Mouse (Mus musculus) kidney, adult 11 months (tissue): ENCODE data around the gene Sec24a.
"Not testable (repeated sequence)": the region's sequence is repeated elsewhere in the genome, so short reads cannot be mapped to it uniquely, and the experiment has no call there.

Source experiments
- DNase-seq: peaks from one replicate; pipeline ENCODE4 v3.0.0; 2022

Sec24a gene

GRCm38 (mm10) chr11:51681324-51681975 lies 82.0 kb downstream of the Sec24a start:
- DNase-seq = peak; percentile 77

- no peak for DNase-seq
These were observed 84.0 kb downstream of the Sec24a start for GRCm38 (mm10) chr11:51679466-51679865.

DNA sequence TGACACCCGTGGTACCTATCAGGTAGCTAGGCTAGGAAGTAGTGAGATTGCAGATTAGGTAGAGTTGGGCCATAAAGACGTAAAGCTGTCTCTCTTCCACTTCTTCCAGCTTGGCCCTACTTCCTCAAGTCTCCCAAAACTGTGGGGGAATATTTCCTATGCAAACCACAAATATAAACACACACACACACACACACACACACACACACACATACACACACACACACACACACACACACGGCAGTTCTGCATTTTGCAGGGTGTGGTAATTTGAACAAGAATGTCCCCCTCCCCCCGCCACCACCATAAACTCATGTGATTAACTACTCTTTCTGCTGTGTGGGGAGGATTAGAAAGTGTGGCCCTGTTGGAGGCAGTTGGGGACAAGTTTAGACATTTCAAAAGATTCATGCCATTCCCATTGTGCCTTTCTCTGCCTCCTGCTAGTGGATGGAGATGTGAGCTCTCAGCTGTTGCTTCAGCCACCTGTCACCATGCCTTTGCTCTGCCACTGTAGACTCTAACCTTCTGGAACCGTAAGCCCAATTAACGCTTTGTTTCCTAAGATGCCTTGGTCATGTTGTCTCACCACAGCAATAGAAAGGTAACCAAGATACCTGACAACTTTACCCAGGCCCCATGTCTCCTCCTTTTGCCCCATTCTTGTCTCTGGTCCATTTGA lies 85.6 kb downstream of the Sec24a start:
- no peak for DNase-seq

GRCm38 (mm10) chr11:51675386-51675785 lies 88.0 kb downstream of the Sec24a start:
- no peak for DNase-seq

- peak; percentile 51 for DNase-seq
These were observed 90.1 kb downstream of the Sec24a start for GRCm38 (mm10) chr11:51673291-51673690.

DNA sequence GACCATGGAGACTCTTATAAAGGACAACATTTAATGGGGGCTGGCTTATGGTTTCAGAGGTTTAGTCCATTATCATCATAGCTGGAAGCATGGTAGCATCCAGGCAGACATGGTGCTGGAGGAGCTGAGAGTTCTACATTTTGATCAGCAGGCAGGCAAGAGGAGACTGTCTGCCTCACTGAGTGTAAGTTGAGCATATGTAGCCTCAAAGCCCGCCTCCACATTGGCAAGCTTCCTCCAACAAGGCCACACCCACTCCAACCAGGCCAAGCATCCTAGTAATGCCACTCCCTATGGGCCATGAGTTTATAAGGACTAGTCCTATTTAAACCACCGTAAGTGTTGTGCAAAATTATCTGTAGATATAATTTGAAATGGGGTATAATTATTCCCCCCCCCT lies 92.1 kb downstream of the Sec24a start:
- DNase-seq = no peak

DNA sequence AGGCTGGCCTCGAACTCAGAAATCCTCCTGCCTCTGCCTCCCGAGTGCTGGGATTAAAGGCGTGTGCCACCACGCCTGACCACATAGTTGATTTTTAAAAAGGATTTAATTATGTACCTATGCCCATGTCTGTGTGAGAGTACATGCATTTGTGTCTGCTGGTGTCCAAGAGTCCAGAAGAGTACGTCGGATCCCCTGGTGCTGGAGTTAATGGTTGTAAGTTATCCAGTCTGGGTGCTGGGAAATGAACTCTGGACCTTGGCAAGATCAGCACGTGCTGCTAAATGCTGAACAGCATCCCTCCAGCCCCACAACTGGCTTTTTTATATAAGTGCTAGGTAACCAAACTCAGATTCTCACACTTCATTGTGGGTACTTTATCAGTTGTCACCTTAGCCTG lies 92.6 kb downstream of the Sec24a start:
- no peak for DNase-seq

DNA sequence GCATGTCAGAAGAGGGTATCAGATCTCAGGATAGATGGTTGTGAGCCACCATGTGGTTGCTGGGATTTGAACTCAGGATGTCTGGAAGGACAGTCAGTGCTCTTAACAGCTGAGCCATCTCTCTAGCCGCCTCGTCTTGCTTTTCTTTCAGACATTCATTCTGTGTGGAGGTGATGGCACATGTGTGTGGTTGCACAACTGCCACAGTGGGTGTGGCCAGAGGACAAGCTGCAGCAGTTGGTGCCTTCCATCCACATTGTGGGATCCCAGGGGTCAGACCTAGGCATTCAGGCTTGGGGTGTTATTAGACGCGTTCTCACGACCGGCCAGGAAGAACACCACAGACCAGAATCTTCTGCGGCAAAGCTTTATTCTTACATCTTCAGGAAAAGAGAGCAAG lies 98.7 kb downstream of the Sec24a start:
- not testable (repeated sequence) for DNase-seq

DNA sequence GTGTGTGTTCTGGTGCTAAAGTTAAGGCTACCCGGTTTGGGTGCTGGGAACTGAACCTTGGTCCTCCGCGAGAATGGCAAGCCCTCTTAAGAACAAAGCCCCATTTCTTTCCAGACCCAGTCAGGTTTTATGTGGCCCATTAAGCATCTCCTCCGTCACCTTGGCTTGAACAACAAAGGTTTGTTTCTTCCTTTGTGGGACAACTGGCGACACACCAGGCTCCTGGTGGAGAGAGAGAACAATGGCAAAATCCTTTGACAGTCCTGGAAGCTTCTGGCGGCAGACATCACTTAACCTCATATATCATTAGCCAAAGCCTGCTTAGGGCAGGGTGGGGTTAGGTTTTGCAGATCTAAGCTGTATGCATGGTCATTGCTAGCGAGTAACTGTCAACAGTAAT lies 100.8 kb downstream of the Sec24a start:
- DNase-seq = no peak

GRCm38 (mm10) chr11:51661867-51662365 lies 101.5 kb downstream of the Sec24a start:
- no peak for DNase-seq

GRCm38 (mm10) chr11:51658705-51659104 lies 104.7 kb downstream of the Sec24a start:
- DNase-seq = peak; percentile 95

DNA sequence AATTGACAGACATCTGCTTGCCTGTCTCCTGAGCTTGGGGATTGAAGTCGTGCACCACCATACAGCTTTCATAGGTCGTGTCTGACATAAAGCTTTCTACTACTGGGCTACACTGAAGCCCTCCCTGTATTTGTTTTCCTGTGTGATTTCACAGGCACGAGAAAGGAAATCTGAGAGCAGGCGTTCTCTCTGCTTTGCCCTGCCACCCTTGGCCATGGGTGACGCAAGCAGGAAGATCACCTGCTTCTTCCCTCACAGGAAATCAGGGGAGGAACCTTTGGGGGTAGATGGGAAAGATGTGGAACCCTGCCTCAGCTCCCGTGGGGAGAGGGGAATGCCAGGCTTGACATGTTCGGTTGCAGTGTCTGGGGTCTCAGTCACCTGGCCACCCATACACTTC lies 105.1 kb downstream of the Sec24a start:
- no peak for DNase-seq

GRCm38 (mm10) chr11:51656798-51657521 lies 106.5 kb downstream of the Sec24a start:
- peak; percentile 92 for DNase-seq

DNA sequence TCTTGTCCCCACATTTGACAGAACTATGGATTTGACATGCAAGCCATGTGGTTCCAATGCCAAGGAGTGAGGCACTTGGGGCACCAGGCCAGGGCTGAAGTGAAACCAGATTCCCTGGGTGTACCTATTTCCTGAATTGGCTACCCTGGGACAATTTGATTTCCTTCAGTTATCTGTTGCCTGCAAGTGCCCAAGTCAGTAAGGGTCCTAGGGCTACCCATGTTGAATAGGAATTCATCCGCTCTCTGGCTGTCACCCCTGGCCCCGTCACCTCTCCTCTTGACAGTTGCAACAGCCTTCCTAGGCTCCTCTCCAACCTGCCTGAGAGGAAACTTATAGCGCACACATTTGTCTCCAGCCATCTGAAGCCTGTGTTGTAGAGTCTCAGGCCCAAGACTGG lies 108.5 kb downstream of the Sec24a start:
- no peak for DNase-seq

DNA sequence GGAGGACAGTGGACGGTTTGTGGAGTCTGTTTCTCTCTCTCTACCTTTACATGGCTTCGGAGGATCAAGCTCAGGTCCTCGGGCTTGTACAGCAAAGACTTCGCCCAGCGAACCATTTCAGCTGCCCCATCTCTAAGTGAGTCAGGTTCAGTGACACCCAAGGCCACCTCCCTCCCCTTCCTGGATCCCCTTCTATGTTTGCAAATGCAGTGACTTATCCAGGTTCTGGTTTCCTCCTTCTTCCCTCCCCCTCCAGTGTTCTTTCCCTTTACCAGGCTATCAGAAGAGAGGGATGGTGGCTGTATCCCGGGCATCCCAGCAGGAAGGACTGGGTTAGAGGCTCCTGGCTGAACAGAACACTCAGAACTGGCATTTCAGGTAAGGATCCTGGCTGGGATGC lies 109.7 kb downstream of the Sec24a start:
- no peak for DNase-seq

DNA sequence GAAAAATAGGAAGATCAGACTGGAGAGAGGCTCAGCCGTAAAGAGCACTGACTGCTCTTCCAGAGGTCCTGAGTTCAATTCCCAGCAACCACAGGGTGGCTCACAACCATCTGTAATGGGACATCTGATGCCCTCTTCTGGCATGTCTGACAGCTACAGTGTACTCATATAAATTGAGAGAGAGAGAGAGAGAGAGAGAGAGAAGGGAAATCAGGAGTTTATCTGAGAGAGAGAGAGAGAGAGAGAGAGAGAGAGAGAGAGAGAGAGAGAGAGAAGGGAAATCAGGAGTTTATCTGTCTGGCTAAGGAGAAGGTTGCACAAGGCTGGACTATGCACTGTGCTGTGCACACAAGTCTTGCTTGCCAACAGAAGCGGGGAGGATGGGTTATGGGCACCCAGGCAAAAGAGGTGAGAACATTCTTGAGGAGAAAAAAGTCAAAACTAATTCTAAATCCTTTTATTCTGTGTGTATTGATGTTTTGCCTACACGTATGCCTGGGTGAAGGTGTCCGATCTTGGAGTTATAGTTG lies 110.5 kb downstream of the Sec24a start:
- DNase-seq = no peak

DNA sequence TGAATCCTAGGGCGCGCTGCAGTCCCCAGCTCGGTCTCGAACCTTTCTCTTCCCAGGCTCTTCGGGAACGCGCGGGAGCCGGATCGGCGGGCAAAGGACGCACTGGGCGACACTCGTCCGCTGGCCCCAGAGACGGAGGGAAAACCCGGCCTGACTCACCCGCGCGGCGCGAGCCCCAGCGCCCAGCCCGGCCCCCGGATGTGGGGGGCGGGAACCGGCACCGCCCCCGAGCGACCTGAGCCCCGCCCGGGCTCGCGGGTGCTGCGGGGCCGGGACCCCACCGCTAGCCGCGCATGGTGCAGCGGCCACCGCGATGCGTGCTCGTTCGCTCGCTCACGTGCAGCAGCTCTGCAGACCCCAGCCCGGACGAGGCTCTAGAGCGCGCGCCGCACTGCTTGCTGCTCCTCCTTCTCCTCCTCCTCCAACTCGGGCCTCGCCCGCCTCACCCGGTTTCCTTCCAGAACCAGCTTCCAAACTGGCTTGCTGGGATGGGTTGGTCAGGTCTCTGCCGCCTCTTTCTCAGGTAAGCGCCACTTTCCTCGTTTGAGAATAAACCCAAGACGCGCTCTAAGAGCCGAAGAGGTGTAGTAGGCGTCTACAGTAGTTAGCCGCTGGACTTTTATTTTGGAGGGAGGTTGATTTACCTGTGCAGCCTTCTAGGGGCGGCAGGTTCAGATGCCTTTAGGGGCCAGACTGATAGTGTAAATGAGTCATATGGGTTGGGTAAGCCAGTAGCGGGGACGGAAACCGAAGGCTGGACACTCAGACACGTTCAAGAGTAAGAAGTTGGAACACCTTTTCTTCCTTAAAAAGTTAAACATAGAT lies 112.5 kb downstream of the Sec24a start, which contains the start of the genes N4bp3 and D930048N14Rik:
Gene N4bp3, minus strand, starts transcription at position 152 of the 825 bp plus-strand sequence.
Gene D930048N14Rik, plus strand, starts transcription at position 264 of the 825 bp plus-strand sequence.
- peak; percentile 73 for DNase-seq

- no peak for DNase-seq
These were observed 113.2 kb downstream of the Sec24a start for GRCm38 (mm10) chr11:51650261-51650660.

DNA sequence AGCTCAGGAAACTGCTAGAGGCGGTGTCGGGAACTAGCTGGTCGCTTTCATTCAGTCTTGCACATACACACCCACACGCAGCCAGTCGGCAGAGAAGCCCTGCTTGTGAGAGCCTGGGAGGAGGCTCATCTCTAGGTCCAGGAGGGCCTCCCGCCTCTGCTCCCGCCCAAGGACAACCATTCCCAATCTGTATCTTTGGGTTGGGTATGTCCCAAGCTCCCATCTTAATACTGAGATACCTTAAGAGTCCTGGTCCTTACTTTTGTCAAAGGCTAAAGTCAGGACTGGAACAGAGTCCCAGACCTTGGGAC lies 113.6 kb downstream of the Sec24a start:
- DNase-seq = no peak

DNA sequence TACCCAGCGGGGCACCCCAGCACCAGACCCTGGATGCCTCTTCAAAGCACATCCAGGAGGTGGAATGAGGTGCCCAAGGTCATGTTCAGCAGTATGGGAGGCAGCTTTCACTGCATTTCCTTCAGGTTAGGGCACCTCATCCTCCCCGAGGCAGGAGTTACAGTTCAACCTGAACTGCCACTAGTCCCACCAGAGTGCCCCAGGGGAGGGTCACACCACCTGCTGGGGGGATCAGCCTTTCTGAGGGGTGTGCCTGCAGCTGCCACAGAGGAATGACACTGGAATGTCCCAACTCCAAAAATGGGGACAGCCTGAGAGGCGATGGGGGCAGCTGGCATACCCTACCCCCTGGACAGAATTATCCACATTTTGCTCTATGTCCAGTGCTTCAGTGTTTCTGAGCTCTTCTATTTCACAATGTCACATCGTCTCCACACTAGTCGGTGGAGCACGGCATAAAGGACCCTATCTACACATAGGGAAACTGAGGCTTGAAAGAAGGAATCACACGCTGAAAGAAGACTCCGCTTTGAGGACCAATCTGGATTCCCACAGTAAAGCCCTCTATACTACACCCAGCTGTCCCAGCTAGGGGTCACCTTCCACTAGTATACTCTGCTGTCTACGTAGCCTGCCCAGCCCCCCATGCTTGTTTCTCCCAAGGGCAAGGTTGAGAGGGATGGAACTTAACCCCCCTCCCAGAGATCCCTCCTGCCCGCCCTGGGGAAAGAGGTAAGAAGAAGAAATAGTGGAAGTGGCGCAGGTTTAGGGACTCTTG lies 114.1 kb downstream of the Sec24a start:
- no peak for DNase-seq

GRCm38 (mm10) chr11:51648566-51648965 lies 114.9 kb downstream of the Sec24a start:
- DNase-seq = no peak
